Mouse (Mus musculus) G1E (cell line): ENCODE data around the gene Slc25a20.

Experiments
- CTCF ChIP-seq: IDR thresholded peaks from 2 replicates; pipeline ENCODE4 v1.5.1; 2012; ENCODE audit warnings: low read depth, low read length, inconsistent platforms, mixed read lengths
- GATA1 ChIP-seq: IDR thresholded peaks from 2 replicates; pipeline ENCODE4 v1.6.1; 2012; ENCODE audit warnings: borderline replicate concordance, low read length, inconsistent platforms, mixed read lengths
- GATA2 ChIP-seq: IDR thresholded peaks from 2 replicates; pipeline ENCODE4 v1.6.1; 2012; ENCODE audit warnings: low read depth, low read length, inconsistent platforms, borderline replicate concordance
- POLR2AphosphoS5 ChIP-seq: IDR thresholded peaks from 2 replicates; pipeline ENCODE4 v1.6.1; 2012; ENCODE audit warnings: low read depth, low read length, inconsistent platforms; ENCODE audit not compliant: insufficient replicate concordance
- TAL1 ChIP-seq: conservative IDR thresholded peaks from 2 replicates; pipeline ENCODE4 v1.6.1; 2012; ENCODE audit warnings: low read depth, low read length, inconsistent platforms, mixed read lengths

DNA sequence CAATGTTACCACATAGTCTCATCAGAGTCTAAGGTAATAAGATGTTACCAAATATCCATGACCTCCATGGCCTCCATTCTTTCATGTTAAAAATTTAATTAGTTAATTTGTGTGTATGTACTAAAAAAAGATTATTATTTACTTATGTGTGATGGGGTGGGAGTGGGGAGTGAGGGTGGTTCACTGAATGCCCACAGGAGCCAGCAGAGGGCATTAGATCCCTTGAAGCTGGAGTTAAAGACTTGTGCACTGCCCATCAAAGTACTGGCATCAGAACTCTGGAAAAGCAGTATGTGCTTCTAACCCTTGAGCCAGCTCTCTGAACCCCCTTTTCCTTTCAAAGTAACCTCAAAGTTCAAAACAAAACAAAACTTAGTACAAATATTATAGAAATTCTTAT lies 67.2 kb downstream of the Slc25a20 start:
- no peak for TF ChIP-seq CTCF
- TF ChIP-seq GATA1 = no peak
- no peak for TF ChIP-seq POLR2AphosphoS5
- TF ChIP-seq GATA2 = no peak
- no peak for TF ChIP-seq TAL1
